Mouse (Mus musculus) T-helper 2 cell (primary cell): ENCODE measurements at regions not wholly inside any gene's neighbourhood (a gene's known extent, or its start where the extent isn't known, plus 50 kb on each side); places are given as distances from the start of the nearest gene placed in this dataset.

Source experiments
- in situ Hi-C: fragments of 300-600 bp; cut with MboI, MseI; formaldehyde crosslinking; loops from one replicate; pipeline ENCODE4 v1.15.1; 2025; ENCODE audit warnings: high pct_unique_total_duplicates

DNA sequence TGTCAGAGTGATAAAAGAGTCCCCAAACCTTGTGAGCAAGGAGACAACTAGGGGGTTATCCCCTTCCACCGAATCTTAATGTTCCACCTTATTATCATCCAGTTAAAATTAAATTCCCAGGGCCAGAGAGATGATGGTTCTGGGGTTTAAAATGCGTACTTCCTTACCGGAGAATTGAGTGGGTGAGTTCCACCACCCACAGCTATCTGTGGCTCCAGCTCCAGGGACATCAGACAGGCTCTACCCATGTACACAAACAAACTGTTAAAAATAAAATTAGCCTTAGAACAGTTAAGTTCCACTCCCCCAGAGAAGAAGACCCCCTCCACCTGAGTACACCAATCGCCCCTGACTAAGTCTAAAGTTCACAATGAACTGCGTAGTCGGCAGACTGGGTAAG lies 52.0 kb upstream of the Mgat5 start:
- in situ Hi-C loops = loop anchor here (25.0 kb wide), 1 partner anchor 509 kb away; no protein-coding TSS in a partner anchor

GRCm38 (mm10) chr1:127135521-127135920 lies 69.3 kb upstream of the Mgat5 start:
- in situ Hi-C loops = no loop called here

- in situ Hi-C loops = no loop called here
Observed at GRCm38 (mm10) chr1:127131871-127132270, 72.9 kb upstream of the Mgat5 start.

- in situ Hi-C loops = no loop called here
Observed at GRCm38 (mm10) chr1:127124862-127125261, 80.0 kb upstream of the Mgat5 start.

GRCm38 (mm10) chr1:127118019-127118418 lies 86.8 kb upstream of the Mgat5 start:
- in situ Hi-C loops = no loop called here

DNA sequence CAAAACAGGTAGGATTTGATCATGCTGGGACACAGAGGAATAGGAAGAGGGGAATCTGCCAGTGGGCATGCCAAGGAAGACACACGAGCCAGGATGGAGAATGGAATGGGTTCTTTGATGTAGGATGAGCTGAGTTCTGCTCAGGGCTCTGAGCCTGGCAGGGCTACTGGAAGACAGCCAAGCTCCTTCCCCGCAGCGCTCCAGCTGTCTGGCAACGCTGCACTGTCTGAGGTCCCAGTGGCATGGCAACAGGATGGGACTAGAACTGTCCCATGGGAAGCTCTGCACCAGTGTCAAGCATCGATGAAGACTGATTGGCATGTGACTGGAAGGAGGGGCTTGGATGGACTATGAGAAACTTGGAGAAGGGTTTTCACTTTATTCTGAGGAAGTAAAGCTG lies 97.3 kb upstream of the Mgat5 start:
- in situ Hi-C loops = no loop called here

- in situ Hi-C loops = no loop called here
Observed at GRCm38 (mm10) chr1:127105861-127106260, 99.0 kb upstream of the Mgat5 start.

GRCm38 (mm10) chr1:127103664-127104063 lies 101.2 kb upstream of the Mgat5 start:
- in situ Hi-C loops = no loop called here

- in situ Hi-C loops = no loop called here
Observed at GRCm38 (mm10) chr1:127098871-127099420, 105.9 kb upstream of the Mgat5 start.

DNA sequence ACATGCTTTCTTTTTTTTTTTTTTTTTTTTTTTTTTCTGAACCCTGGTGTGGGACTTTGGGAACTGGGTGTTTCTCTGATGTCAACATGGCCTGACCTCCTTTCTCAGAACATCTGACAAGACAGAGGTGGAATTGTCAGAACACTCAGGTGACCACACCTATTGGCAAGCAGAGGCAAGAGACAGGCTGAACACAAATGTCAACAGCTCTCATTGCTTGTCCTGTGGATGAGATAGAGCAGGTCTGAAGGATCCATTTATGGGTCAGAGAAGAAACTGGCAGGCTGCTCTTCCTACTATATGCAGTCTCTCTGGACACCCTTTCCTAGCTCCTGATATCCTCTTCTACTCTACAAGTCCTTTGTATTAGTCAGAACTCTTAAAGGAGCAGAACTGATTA lies 117.2 kb upstream of the Mgat5 start:
- in situ Hi-C loops = no loop called here

- in situ Hi-C loops = no loop called here
Observed at GRCm38 (mm10) chr1:127085988-127086387, 118.8 kb upstream of the Mgat5 start.

- in situ Hi-C loops = no loop called here
Observed at GRCm38 (mm10) chr1:127083761-127084308, 121.0 kb upstream of the Mgat5 start.

DNA sequence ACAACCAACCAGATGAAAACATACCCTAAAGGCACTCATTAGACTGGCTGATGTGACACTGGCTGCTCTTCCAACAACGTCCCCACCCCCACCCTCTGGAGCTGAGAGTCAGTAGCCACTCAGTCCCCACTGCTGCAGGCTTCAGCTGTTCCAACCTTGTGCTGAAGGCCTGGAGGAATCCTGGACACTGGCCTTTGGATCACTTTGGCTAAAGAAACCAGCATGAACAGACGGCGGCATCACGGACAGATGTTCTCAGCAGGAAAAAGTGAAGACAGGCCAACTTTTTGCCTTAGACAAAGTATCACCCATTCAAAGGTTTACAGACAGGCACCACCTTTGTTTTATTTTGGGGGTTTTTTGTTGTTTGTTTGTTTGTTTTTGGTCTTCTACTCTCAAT lies 125.8 kb upstream of the Mgat5 start:
- in situ Hi-C loops = no loop called here

DNA sequence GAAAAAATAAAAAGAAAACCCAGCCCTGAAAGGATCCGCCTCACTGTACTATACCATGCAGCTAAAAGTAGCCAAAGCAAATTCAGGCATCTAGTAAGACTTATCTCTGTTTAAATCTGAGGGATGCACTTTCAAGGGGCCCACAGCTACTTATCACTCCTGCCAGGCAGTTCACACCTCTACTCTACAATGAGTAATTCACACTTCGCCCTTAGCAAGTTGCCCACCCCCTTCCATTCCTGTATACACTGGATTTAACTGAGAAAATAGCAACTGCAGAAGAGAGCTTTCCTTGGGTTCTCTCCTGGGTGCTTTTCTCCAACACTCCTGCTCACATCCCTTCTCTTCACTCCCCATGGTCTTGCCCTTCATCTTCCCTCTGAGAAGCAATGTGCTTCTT lies 142.4 kb upstream of the Mgat5 start:
- in situ Hi-C loops = loop anchor here (5.0 kb wide), 1 partner anchor 695 kb away; no protein-coding TSS in a partner anchor

GRCm38 (mm10) chr1:127045711-127046420 lies 158.9 kb upstream of the Mgat5 start:
- in situ Hi-C loops = no loop called here

DNA sequence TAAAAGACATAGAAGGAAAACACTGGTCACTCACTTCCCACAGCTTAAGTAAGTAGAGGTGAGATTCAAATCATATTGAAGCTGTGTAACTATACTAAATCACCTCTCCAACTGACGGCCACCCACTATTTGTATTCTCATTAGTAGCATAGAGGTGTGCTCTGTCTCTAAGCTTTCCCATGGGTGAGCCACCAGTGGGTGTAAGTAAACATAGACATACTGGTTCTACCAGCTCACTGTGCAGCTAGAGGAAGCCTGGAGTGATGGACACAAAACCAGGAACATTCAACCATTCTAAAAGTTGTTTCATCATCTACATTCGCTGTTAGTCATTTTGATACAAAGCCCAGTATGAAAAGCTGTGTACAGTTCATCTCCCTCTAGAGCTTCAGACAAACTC lies 170.1 kb upstream of the Mgat5 start:
- in situ Hi-C loops = no loop called here

DNA sequence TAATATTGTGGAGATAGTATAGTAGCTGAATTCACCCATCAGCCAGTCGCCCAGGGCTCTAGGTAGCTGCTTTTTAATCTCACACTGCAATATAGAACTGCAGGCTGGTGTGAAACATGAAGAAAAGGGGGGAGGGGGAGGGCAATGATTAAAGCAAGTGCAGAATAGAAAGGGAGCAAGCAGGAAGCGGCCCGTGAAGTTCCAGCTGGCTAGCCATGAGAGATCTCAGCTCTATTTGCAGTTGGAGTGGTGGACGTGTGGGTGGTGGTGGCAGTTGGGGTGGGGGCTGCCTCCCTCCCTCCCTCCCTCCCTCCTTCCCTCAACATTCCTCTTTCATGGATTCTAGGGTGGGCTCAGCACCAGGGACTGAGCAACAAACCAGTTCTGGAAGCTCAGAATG lies 173.3 kb upstream of the Mgat5 start:
- in situ Hi-C loops = no loop called here

GRCm38 (mm10) chr1:127028872-127029497 lies 175.8 kb upstream of the Mgat5 start:
- in situ Hi-C loops = no loop called here

DNA sequence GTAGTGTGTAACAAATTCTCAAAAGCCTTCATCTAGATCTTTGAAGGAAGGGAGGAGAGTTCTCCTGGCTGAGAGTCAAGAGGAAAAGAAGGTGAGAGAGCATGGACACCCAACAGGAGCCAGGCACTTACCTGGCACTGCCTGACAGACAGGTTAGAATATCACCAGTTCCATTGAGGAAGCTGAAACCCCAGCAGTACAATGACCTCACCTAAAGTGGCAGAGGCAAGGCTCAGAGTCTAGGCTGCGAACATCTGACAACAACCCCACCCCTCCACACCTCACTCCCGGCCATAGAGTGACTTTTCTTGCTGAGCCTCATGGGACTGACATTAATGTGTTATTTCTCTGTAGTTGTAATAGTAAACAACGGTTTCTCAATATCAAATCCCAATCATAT lies 181.7 kb upstream of the Mgat5 start:
- in situ Hi-C loops = loop anchor here (25.0 kb wide), 1 partner anchor 439 kb away; no protein-coding TSS in a partner anchor

- in situ Hi-C loops = loop anchor here (25.0 kb wide), 1 partner anchor 445 kb away; no protein-coding TSS in a partner anchor
Observed at GRCm38 (mm10) chr1:127017698-127018097, 187.1 kb upstream of the Nckap5 start.

DNA sequence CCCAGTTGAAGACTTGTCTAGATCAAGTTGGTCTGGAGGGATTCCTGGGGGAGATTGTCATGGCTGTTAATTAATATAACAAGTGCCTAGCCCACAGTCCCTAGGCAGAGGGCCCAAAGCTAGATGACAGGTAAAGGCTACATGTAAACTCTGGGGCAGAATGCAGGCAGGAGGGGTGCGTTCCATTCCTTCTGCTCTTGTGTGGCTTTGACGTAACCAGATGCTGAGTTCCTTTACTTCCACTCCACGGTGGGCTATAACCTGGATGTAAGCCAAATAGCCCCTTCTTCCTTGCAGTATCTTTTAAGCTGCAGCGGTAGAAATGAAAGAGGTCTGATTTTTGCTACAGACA lies 185.3 kb upstream of the Nckap5 start:
- in situ Hi-C loops = loop anchor here (25.0 kb wide), 1 partner anchor 446 kb away; no protein-coding TSS in a partner anchor

DNA sequence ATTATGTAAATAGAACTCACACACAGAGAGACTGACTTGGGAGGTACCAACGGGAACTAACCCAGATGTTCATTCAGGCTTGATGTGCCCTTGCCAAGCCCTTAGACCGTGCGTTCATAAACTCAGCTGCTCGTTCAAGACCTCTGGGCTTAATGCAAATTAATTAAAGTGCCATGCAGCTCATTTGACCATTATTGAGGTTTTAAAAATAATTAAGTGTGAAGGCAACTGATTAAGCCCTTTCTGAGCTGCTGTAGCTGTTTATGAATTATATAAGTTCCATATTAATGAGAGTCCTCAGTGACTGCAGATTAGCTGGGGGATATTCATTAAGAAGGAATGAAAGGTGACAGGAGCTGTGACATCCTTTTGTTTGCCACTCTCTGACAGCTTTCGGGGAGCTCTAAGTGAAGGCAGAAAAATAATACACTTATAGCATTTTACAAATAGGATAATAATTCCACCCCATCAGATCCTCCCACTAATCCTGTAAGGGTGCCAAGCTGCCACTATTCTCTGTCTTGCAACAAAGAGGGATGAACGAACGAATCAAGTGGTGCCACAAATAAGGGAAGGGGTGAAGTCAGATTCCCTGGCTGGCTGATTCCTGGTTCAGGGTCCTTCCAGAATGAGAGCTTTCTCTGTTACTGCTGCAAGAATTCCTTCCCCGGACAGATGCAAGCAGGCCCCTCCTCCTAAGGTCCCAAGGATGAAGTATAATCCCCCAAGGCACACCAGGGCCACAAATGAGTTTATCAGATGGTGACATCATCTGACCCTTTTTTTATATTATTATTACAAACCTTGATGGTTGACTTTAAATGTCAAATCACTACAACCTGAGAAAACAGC lies 184.7 kb upstream of the Nckap5 start:
- in situ Hi-C loops = loop anchor here (25.0 kb wide), 1 partner anchor 447 kb away; no protein-coding TSS in a partner anchor
